Mouse (Mus musculus): ENCODE results near the gene Zfp260. TPM values are rescaled to one million over a fixed set of nuclear protein-coding genes. Genes with fewer than 3 reads are reported as not detected.

The Zfp260 gene
- polyA plus RNA-seq (2012; ENCODE audit: insufficient read depth, insufficient read length, missing spikeins) = 40.2 and 49.9 TPM in 2 replicates

- H3K4me1 ChIP-seq (ENCODE audit: control insufficient read depth, insufficient read depth, low read length) = peaks cover 7% of the 10 kb centered on the region
- TF ChIP-seq CTCF (IDR thresholded peaks at IDR 0.05; ENCODE audit: low read depth, low read length) = no peak; the same call in 1 of the 2 replicates
- TF ChIP-seq POLR2A (IDR thresholded peaks at IDR 0.05; ENCODE audit: borderline replicate concordance, low read depth, low read length) = no peak
- peak within 1 kb of the TSS; percentile 81 for H3K4me3 ChIP-seq (ENCODE audit: insufficient read depth, low read length)
- H3K27ac ChIP-seq (ENCODE audit: insufficient read depth, low read depth, low read length) = peak within 1 kb of the TSS; percentile 75
Measured at GRCm38 (mm10) chr7:30094646-30095429, at the start of gene Zfp260. TSS of gene Zfp260 (plus strand) at chr7:30094777.

- no peak overlapping the region for H3K4me3 ChIP-seq (ENCODE audit: insufficient read depth, low read length)
- H3K27ac ChIP-seq (ENCODE audit: insufficient read depth, low read depth, low read length) = no peak overlapping the region
- H3K4me1 ChIP-seq (ENCODE audit: control insufficient read depth, insufficient read depth, low read length) = peaks cover 6% of the 10 kb centered on the region
- TF ChIP-seq CTCF (IDR thresholded peaks at IDR 0.05; ENCODE audit: low read depth, low read length) (no peak), POLR2A (IDR thresholded peaks at IDR 0.05; ENCODE audit: borderline replicate concordance, low read depth, low read length) (no peak)
Measured at GRCm38 (mm10) chr7:30048126-30048525, 46.5 kb upstream of the Zfp260 start.

GRCm38 (mm10) chr7:30050882-30051548, 43.6 kb upstream of the Zfp260 start, which contains the start of gene Zfp14:
TSS of gene Zfp14 (minus strand) at chr7:30051380.
- TF ChIP-seq POLR2A (IDR thresholded peaks at IDR 0.05; ENCODE audit: borderline replicate concordance, low read depth, low read length) = no peak; the same call in 1 of the 2 replicates
- H3K4me3 ChIP-seq (ENCODE audit: insufficient read depth, low read length) = peak within 1 kb of the TSS; percentile 69
- H3K27ac ChIP-seq (ENCODE audit: insufficient read depth, low read depth, low read length) = no peak within 1 kb of the TSS
- H3K4me1 ChIP-seq (ENCODE audit: control insufficient read depth, insufficient read depth, low read length) = no peaks in the 10 kb centered on the region

GRCm38 (mm10) chr7:30053591-30053990, 41.0 kb upstream of the Zfp260 start:
- no peak overlapping the region for H3K27ac ChIP-seq (ENCODE audit: insufficient read depth, low read depth, low read length)
- no peak for TF ChIP-seq POLR2A (IDR thresholded peaks at IDR 0.05; ENCODE audit: borderline replicate concordance, low read depth, low read length)
- no peak overlapping the region for H3K4me3 ChIP-seq (ENCODE audit: insufficient read depth, low read length)
- no peaks in the 10 kb centered on the region for H3K4me1 ChIP-seq (ENCODE audit: control insufficient read depth, insufficient read depth, low read length)

- H3K27ac ChIP-seq (ENCODE audit: insufficient read depth, low read depth, low read length) = no peak overlapping the region
- TF ChIP-seq POLR2A (IDR thresholded peaks at IDR 0.05; ENCODE audit: borderline replicate concordance, low read depth, low read length) = no peak
- no peak for TF ChIP-seq CTCF (IDR thresholded peaks at IDR 0.05; ENCODE audit: low read depth, low read length)
- H3K4me3 ChIP-seq (ENCODE audit: insufficient read depth, low read length) = no peak overlapping the region
- no peaks in the 10 kb centered on the region for H3K4me1 ChIP-seq (ENCODE audit: control insufficient read depth, insufficient read depth, low read length)
Measured at GRCm38 (mm10) chr7:30060341-30060740, 34.2 kb upstream of the Zfp260 start.

- TF ChIP-seq CTCF (IDR thresholded peaks at IDR 0.05; ENCODE audit: low read depth, low read length) (no peak), POLR2A (IDR thresholded peaks at IDR 0.05; ENCODE audit: borderline replicate concordance, low read depth, low read length) (no peak)
- Histone ChIP-seq H3K27ac (ENCODE audit: insufficient read depth, low read depth, low read length) (no peak overlapping the region), H3K4me1 (ENCODE audit: control insufficient read depth, insufficient read depth, low read length) (no peaks in the 10 kb centered on the region), H3K4me3 (ENCODE audit: insufficient read depth, low read length) (no peak overlapping the region)
Measured at GRCm38 (mm10) chr7:30062478-30062877, 32.1 kb upstream of the Zfp260 start.

GRCm38 (mm10) chr7:30064622-30065021, 30.0 kb upstream of the Zfp260 start:
- no peak overlapping the region for H3K4me3 ChIP-seq (ENCODE audit: insufficient read depth, low read length)
- no peak overlapping the region for H3K27ac ChIP-seq (ENCODE audit: insufficient read depth, low read depth, low read length)
- H3K4me1 ChIP-seq (ENCODE audit: control insufficient read depth, insufficient read depth, low read length) = no peaks in the 10 kb centered on the region
- TF ChIP-seq POLR2A (IDR thresholded peaks at IDR 0.05; ENCODE audit: borderline replicate concordance, low read depth, low read length) (no peak), CTCF (IDR thresholded peaks at IDR 0.05; ENCODE audit: low read depth, low read length) (no peak)

DNA sequence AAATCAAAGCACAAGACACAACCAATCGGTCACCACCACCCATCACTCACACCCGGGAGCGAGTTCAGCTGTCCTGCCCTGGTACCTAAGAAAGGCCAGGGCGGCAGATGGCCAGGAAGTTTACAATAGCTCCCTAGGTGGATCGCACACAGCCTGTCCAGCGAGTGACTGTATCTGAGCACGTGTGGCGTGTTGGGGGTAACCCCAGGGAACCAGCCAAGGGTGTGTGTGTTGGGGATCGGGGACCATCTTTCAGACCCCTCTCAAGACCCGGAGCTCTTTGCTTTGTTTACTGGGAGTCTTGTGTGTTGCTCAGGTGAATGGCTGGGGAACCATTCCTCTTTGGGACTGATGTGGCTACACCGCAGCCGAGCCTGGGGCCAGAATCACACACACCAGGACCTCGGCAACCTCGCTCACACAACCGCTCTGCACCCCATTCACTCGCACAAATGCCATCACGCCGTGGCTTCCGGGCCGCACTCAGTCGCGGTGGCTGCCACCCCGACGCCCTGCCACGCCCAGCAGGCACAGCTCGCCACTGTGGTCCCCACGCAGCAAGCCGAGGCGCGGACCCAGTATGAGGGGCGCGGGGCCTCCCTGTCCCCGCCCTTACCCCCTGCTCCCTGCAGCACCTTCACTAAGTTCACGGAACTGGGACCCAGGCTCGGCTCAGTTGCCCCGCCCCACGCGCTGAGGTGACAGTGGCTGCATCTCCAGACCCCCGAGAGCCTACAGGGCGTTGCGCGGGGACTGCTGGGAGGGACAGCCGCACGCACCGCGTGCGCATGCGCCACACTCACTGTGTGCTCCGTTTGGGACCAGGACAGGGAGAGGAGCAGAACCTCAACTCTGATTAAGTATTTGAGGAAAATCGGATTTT, 22.2 kb upstream of the Zfp260 start, which contains the start of gene Zfp82:
Zfp82 (minus strand) TSS at position 755 of the 883 bp plus-strand sequence.
- H3K27ac ChIP-seq (ENCODE audit: insufficient read depth, low read depth, low read length) = peak within 1 kb of the TSS; percentile 11; the same call in 1 of the 2 replicates
- H3K4me1 ChIP-seq (ENCODE audit: control insufficient read depth, insufficient read depth, low read length) = no peaks in the 10 kb centered on the region
- TF ChIP-seq CTCF (IDR thresholded peaks at IDR 0.05; ENCODE audit: low read depth, low read length) (0 out of 2 replicates have a peak, but pooled peaks have one; percentile 10), POLR2A (IDR thresholded peaks at IDR 0.05; ENCODE audit: borderline replicate concordance, low read depth, low read length) (no peak)
- H3K4me3 ChIP-seq (ENCODE audit: insufficient read depth, low read length) = peak within 1 kb of the TSS; percentile 83

DNA sequence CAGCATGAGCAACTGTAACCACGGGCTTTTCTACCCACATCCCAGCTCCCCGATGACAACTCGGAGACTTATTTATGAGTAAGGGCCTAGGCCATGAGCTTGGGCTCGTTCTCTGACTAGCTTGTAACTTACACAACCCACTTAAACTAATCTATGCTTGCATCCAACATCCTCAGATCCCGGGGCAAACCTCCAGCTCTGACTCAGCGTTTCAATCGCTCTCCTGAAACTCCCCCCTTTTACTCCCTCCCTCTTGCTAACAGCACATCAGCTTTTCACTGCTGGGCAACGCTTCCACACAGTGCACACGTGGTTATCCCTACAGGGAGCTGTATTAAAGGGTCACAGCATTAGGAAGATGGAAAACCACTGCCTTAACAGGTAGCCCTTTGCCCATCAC, 8.1 kb upstream of the Zfp260 start:
- TF ChIP-seq CTCF (IDR thresholded peaks at IDR 0.05; ENCODE audit: low read depth, low read length) (no peak), POLR2A (IDR thresholded peaks at IDR 0.05; ENCODE audit: borderline replicate concordance, low read depth, low read length) (no peak)
- H3K4me3 ChIP-seq (ENCODE audit: insufficient read depth, low read length) = no peak overlapping the region
- H3K27ac ChIP-seq (ENCODE audit: insufficient read depth, low read depth, low read length) = no peak overlapping the region
- peaks cover 6% of the 10 kb centered on the region; the same call in 1 of the 2 replicates for H3K4me1 ChIP-seq (ENCODE audit: control insufficient read depth, insufficient read depth, low read length)

All from bone marrow macrophage, adult 2 months (primary cell).